Mouse (Mus musculus) liver (tissue): ENCODE measurements around the gene Tnp2.
A peak's percentile ranks its signal among the peaks of the same experiment; 100 is the strongest.

ENCODE experiments used
- DNase-seq: peaks from one replicate; pipeline ENCODE4 v3.0.0-alpha.2; 2020; ENCODE audit warnings: mixed read lengths

Tnp2 gene

DNA sequence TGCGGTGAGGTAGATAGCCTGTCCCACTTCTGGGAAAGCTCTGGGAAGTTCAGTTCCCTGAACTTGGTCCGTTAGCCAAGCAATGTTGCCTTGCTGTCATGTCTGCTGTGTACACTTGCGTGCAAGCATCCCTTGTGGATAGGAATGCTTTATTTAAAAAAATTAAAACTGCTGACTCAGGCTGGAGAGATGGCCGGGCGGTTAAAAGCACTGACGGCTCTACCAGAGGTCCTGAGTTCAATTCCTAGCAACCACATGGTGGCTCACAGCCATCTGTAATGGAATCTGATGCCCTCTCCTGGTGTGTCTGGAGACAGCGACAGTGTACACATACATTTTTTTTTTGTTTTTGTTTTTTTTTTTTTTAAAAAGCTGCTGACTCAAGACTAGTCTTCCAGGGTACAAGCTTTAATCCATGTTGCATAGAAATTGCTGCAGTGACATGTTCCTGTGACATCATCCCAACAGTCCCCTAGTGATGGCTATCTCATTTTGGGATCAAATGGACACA, 857 bp downstream of the Tnp2 start:
- no peak for DNase-seq

DNA sequence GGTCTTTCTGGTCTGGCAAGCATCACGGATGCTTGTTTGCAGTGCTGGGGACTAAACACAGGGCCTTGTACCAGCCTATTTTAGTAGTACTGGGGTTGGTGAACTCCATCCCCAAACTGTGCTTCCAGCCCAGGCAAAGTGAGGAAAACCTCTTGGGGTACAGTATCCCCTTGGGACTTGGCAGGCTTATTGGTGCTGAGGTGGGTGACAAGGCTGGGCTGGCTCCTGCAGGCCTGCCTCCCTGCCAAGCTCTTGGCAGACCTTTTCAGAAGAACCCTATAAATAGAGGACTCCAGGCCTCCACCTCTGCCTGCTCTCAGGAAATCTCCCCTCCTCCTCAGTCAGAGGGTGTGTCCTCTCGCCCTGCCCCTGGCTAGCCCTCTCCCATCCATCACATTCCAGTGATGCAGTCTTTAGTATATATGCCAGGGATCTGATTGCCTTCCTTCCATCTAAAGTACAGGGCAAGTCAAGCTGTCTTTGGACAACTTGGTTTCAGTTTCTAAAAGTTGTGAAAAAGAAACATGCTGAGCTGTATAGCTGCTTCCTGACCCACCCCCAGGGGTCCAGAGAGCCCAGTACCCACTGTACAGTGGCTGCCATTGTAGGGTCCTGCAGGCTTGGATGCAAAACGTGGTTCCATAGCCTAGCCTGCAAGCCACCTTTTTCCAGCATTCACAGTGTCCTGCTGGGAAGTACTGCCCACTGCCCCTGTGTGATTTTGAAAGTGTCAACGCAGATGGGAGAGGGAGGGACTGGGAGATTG, 1.5 kb downstream of the Tnp2 start:
- no peak for DNase-seq

DNA sequence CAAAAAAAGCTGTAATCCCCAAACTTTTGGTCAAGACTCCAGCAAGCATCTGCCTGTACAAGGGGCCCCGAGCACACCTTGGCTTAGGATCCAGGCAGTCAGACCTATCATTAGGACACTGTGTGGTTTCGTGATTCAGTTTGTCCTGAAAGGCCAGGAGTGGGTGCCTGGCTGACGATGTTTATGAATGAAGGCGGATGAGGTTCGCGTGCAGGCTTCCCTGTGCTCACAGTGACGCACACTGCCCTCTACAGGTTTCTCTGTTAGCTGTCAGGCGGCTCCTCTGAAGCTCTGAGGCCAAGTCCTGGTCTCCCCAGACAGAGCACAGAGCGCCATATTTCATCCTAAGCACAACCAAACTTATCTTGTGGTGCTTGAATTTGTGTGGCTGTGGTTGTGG, 2.2 kb downstream of the Tnp2 start:
- peak; percentile 82 for DNase-seq

DNA sequence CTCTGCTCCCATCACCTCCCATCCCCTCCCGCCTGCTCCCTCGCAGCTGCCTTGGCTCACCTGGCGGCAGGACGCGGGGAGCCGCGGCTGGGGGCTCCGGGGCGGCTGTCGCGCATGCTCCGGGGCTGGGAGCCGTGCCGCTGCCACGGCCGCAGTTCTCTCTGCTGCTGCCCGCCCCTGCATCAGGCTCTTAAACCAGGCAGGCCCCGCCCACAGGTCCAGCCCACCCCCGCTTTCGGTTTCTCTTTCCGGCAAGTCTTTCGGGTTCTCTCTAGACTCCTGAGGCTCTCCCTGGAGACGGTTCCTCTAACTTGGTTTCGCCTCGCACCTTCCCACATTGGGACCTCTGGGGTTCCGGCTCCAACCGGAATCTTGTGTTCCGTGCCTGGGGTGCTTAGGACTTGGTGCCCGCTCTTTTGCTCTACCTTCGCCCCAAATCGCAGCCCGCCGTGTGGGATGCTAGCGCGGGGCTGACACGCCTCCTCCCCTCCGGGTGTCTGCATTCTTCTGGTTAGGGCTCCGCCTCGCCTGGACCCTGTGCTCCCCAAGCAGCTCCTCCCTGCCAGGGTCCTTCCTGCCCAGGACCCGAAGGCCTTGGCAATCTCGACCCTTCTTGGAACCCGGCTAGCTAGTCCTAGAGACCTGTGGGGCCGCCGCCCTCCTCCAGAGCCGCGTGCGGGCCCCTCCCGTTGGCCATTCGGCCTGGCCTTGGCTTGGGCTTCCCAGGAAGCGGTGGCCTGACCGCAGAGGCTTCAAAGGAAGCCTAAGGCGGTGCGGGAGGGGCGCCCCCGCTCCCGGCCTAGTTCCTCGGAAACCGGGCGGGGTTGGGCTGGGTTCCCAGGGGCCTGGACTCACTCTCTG, 2.9 kb downstream of the Tnp2 start, which contains the start of gene Socs1:
Gene Socs1, minus strand, starts transcription at position 166 of the 861 bp plus-strand sequence.
- peak; percentile 90 for DNase-seq

DNA sequence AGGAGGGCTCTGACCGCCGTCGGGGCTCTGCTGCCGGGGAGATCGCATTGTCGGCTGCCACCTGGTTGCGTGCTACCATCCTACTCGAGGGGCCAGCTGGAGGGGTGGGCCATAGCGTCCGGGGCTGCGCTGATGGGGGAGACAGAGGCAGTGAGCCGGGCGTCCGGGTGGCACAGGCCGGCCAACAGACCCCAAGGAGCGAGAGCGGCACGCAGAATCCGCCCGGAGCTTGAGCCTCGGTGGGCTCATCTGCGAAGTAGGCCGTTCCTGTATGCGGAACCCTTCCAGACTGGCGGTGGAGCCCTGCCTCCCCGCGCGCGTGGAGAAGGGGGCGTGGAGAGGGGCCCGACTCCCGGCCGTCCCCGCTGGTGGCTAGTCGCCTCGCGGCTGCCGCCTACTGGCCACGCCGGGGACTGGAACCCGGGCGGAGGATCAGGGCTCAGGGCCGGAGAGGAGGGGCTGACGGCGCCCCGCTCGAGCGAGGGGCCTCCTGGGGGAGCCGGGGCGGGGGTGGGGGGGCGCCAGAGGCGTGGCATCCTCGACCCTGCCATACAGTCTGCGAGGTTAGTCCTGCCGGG, 3.6 kb downstream of the Tnp2 start:
- DNase-seq = peak; percentile 87

DNA sequence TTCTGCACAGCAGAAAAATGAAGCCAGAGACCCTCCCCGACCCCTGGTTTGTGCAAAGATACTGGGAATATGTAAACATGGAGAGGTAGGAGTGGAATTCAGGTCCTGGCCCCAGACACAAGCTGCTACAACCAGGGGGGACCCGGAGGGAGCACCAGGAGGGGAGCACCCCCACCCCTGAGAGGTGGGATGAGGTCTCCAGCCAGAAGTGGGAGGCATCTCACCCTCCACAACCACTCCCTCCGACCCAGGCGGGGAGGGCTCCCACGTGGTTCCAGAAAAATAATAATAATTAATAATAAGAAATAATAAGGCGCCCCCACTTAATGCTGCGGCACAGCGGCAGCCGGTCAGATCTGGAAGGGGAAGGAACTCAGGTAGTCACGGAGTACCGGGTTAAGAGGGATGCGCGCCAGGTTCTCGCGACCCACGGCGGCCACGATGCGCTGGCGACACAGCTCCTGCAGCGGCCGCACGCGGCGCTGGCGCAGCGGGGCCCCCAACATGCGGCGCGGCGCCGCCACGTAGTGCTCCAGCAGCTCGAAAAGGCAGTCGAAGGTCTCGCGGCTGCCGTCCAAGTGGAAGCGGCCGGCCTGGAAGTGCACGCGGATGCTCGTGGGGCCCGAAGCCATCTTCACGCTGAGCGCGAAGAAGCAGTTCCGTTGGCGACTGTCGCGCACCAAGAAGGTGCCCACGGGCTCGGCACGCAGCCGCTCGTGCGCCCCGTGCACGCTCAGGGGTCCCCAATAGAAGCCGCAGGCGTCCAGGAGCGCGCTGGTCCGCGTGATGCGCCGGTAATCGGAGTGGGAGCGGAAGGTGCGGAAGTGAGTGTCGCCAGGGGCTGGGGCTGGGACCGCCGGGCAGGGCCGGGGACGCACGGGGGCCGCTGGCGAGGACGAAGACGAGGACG, 4.3 kb downstream of the Tnp2 start:
- DNase-seq = peak; percentile 23

DNA sequence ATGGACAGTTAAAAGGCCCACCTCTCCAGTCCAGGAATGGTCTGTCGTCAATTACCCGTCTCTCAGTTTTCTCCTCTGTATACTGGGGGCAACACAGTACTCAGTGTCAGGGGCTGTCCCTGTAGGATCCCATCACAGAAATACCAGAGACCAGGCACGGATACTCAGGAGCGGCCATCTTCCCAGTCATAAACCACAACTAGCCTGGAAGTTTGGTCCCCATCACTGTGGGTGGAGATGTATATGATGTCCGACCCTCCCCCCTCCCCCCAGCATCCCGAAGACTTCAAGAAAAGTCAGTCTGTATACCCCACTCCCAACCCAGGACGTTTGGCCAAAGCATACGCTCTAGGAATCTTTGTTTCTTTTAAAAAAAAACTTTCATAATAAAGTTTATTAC, 5.0 kb downstream of the Tnp2 start:
- DNase-seq = no peak

DNA sequence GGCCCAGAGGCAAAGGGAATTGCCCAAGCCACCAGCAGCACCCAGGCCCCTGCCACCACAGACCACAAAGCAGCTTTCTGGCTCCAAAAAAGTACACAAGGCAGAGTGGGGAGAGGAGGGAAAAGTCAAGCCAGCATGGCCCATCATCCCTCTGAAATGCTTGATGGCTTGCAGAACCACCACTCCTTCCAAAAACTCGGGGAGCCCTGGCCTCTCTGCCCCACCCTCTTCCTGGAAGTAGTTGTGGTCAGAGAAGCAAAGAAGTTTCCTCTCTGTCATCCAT, 5.4 kb downstream of the Tnp2 start:
- DNase-seq = no peak

DNA sequence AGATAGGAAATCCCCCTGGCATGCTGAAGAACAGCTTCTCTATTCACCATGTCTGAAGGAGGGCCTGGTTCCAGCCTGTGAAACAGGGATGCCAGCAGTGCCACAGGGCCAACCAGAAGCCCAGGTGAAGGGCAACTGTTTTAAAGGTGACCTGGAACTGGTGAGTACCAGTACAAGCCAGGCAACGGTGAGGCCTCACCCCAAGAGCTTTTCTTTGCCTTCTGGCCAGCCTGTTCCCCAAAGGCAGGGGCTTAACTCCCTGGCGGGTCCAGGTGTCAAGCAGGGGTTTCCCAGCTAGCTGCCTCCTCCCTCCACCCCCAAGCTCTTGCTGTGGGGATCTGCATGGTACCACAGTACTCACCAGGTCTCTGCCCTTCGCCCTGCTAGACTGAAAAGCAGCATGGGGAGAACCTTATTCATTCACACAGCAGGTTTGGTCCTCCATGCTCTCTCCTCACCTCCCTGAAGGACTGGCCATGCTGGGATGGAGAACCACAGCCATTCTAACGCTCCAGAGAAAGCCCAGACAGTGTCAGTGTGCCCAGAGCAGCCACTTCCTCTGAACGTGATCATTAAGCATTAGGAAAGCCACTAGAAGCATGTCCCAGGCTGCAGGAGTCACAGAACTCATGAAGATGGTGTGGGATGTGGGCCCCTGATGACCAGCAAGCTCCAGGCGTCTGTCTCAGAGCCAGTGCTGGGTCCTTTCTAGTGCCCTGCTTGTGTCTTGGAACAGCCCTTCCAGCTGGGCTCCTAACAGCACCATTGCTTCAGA, 5.9 kb downstream of the Tnp2 start:
- DNase-seq = no peak

DNA sequence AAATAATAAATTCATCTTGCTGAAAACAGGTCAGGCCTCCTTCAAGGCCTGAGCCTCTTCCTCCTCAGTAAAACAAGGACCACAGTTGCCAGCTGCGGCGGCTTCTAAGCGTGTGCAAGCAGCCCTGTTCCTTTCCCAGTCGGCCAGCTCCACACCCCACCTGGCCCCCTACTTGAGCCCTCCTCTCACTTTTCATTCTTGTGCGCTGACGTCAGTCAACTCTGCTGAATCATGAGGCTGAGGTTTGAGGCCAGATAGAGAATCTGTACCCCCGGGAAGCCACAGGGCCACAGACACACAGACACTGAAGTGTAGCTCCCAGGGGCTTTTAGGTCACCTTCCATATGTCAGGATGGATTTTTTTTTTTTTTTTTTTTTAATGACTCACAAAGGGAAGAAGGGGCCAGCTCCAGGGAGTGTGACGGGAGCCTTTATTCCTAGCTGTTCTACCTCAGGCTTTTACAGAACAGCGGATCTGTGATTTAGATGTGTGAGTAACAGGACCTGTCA, 6.5 kb downstream of the Tnp2 start:
- no peak for DNase-seq

DNA sequence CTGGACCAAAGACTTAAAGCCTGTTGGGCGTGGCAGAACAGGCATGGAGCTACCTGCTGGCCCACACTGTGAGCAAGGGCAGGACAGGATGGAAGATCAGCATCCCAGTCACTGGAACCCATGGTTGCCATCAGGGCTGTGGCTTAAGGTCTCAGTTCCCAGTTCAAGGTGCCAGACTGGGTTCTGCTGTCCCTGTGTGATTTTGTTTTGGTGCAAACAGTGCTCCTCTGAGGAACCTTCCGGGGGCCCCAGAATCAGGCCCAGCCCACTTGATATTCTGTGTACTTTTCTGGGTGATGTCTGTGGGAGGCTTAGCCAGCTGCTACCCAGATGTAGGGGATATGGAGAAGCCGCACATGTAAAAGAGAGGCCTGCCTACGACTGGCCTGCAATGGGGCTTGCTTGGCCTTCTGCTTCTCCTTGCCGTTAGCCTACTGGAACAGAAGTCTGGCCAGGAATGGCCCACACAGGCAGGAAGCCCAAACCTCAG, 7.8 kb downstream of the Tnp2 start:
- no peak for DNase-seq

DNA sequence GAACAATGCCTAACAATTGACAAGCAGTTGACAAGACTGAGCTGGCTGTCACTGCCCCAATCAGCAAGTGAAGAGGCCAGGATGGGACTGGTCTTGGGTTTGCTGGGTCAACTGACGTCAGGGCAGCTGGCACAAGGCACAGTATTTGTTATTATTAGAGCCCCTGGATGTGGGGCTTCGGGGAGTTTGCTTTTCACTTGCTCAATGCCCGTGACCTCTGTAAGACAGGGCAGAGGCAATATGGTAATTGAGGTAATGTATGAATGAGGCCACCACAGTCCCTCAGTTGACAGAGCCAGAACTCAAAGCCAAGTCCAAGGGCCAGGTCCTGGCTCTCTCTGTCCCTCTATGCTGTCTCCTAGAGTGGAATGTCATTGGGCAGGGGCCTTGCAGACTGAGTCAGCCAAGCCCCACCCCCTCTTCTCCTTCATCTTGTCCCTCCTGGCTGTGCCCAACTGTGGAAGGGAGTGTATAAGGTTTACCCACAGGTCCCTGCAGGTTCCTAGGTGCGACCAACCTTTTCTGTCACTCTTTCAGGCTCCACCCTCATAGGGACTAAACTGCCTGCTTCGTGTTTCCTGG, 10.8 kb downstream of the Tnp2 start:
- no peak for DNase-seq

DNA sequence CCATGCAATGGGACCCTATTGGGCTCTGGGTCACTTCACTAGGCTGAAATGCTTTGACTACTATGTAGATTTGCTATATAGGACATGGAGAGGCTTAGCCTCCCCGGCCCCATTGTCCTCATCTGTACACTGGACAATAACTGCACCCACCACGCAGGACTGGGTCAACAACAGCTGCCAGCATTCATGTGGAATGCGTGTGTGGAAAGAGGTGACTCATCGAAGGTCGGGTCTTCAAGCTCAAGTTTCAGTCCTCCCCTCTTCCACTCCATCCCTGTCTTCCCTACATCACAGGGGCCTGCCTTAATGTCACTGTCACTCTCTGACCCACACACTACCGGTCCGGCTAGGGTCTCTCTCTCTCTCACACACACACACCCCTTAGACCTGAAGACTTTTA, 12.1 kb downstream of the Tnp2 start:
- no peak for DNase-seq

DNA sequence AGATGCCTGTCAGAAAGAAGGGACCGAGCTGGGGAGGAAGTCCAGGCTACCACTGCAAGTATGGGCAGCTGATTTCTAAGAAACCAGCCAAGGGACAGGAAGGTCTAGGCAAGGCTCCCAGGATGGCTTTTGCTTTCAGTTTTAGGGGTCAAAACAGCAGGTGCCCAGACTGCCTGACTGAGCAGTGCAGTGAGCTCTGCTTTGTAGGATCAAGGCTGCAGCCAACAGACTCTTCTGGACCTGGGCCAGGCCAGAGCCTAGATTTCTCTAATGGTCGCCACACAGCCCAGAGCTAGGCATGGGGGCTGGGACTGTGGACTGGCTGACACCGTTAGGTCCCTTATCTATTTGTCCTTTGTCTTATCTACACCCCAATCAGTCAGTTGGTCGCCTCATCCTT, 13.7 kb downstream of the Tnp2 start:
- DNase-seq = no peak

DNA sequence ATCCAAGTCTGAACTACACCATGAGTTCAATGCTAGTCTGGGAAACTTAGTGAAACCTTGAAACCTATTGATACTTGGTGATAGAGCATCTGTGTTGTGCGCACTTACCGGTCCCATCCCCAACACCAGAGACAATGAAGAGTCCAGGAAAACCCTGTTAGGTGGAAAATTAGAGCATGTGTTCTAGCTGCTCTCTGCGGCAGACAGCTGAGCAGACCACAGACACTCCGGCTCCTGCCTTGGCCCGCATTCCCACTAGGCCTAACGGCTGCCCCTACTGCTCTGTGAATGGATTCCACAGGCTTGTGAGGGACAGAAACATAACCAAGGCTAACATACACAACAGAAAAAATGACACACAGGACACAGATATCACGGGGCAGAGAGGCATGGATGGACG, 14.9 kb downstream of the Tnp2 start:
- no peak for DNase-seq

DNA sequence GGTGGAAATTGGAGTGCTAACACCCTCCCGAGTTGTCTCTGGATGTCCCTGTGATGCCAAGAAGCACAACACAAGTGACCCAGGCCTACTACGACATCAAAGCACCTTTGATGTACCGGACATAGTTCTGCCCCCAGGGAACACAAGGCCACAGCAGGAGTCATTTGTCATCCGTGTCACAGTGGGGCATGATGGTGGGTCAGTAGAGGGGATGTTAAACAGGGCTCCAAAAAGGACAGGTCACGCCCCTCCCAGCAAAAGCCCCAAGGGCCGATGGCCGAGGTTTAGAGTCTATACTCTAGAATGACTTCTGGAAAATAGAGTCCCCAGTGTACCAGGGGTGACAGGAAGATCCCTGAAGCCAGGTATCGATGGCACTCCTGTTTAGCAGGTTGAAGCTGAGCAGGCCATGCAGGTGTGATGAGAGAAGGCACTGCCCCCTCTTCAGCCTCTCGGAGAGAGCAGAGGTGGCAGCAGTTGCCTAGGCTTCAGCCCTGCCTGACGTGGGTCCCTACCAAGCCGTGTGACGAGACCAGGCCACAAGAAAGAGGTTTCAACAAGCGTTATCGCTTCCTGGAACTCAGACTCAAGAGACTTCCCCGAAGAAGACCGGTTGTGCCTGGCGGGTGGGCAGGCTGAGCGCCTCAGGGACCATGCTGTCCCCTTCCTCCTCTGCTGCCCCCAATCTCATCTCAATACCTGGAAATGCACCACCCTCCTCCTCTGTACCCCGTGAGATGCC, 16.5 kb downstream of the Tnp2 start:
- peak; percentile 40 for DNase-seq

DNA sequence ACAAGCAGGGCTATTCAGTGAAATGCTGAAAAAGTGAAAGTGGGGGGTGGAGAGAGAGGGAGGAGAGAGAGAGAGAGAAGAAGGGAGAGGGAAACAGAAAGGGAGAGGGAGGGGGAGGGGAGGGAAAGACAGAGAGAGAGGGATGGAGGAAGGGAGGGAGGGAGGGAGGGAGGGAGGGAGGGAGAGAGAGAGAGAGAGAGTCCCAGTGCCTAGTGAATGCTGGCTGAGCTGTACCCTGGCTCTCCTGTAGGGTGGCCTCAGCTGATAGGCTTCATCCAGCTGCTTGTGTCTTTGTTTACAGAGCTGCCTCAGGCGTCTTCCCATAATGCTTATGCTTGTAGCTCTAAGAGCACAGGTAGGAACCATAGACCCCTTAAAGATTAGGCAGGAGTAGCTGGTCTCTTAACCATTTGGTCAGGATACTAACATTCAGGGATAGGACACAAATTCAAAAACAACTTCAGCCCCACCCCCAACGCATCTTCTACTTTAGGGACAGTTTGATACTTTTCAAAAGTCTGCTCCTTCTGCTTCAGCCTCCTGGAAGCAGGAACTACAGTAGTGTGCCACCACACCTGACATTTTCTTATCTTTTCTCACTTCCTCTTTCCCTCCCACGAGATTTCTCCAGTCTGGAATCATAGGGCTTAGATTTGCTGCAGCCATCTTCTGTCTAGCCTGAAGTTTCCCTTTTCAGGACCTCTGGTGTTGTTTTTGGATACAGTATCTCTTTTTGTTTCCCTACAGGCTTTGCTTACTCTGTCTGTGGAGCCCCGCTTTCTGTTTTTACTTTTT, 17.7 kb downstream of the Tnp2 start:
- DNase-seq = no peak

DNA sequence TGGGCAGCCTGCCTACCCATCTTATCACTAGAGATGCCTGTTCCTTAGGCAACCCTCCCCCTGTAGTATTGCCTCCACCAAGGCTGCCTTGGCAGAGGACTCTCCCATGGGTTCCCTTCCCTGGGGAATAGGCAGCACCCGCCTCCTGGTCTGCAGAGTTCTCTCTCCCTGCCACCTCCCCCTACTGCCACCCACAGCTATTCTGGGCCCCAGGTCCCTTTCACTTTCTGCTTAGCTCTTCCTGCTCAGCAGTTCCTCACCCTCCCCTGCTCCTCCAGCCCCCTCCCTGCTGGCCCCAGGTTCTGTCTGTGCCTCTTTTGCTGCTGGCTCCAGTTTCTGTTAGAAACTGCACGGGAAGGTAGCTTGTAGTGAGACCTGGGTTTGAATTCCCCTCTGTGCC, 18.8 kb downstream of the Tnp2 start:
- DNase-seq = no peak

DNA sequence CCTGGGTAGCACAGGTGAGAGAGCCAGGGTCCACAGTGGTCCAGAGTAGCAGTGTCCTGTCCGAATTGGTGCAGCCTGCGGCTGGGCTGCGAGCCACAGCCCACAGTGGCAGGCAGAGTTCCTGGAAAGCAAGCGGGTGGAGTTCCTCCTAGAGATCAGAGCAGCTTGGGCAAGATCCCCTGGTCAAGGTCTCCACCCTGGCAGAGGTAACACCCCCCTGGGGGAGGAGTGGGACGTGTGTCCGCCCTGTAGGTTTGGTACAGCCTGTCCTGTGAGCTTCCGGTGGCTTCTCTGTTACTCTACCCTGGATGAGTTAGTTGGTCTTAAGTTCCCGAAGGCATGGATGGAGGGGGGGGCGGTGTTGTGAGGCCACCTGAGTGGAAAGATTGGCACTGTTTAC, 19.6 kb downstream of the Tnp2 start:
- peak; percentile 35 for DNase-seq

DNA sequence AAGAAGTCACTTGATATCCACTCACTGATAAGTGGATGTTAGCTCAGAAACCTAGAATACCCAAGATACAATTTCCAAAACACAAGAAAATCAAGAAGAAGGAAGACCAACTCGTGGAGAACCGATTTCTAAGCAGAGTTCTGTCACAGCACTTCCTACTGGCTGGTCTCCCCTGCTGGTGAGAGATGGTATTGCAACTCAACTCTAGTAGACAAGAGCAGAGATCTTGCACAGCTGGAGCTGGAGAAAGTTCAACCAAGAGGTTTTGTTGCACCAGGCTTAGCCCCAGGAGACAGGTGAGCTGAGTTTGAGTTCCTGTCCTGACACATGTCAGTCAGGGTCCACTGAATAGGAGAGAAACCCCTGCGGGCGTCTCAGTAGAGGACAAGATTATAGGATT, 21.3 kb downstream of the Tnp2 start:
- DNase-seq = peak; percentile 69
